Mouse (Mus musculus) kidney, embryonic 15.5 days (tissue): ENCODE data around the gene Ptpn5. TPM values are rescaled to one million over a fixed set of nuclear protein-coding genes. Genes with fewer than 3 reads are reported as not detected.
A peak's percentile ranks its signal among the peaks of the same experiment; 100 is the strongest.

ENCODE experiments used
- ATAC-seq: fragments of 200-750 bp; cut with Nextera tagmentation; replicated peaks from 2 replicates; pipeline ENCODE4 v1.8.0; 2017; ENCODE audit warnings: moderate TSS enrichment; ENCODE audit not compliant: low FRiP score
- H3K27ac ChIP-seq: fragments of 300-500 bp; sonication (generic); 2 replicates; pipeline ENCODE4 v1.5.1; 2015; ENCODE audit warnings: mild to moderate bottlenecking, inconsistent platforms
- H3K27me3 ChIP-seq: fragments of 300-500 bp; sonication (generic); 2 replicates; pipeline ENCODE4 v1.6.1; 2015; ENCODE audit warnings: inconsistent platforms
- H3K36me3 ChIP-seq: fragments of 300-500 bp; sonication (generic); 2 replicates; pipeline ENCODE4 v1.6.1; 2015; ENCODE audit warnings: inconsistent platforms
- H3K4me1 ChIP-seq: fragments of 300-500 bp; sonication (generic); 2 replicates; pipeline ENCODE4 v1.6.1; 2015; ENCODE audit warnings: inconsistent platforms
- H3K4me2 ChIP-seq: fragments of 300-500 bp; sonication (generic); 2 replicates; pipeline ENCODE4 v1.6.1; 2015; ENCODE audit warnings: moderate library complexity, mild to moderate bottlenecking, inconsistent platforms
- H3K4me3 ChIP-seq: fragments of 300-500 bp; sonication (generic); replicated peaks from 2 replicates; pipeline ENCODE4 v1.5.1; 2015; ENCODE audit warnings: mild to moderate bottlenecking, inconsistent platforms
- H3K9ac ChIP-seq: fragments of 300-500 bp; sonication (generic); 2 replicates; pipeline ENCODE4 v1.6.1; 2015; ENCODE audit warnings: mild to moderate bottlenecking, inconsistent platforms
- H3K9me3 ChIP-seq: fragments of 300-500 bp; sonication (generic); replicated peaks from 2 replicates; pipeline ENCODE4 v1.6.1; 2016; ENCODE audit warnings: inconsistent platforms
- WGBS: fragments of 180-500 bp; shearing (Covaris S2); methylation state at CpG from one replicate; pipeline ENCODE4 v1.1.7; 2015; ENCODE audit warnings: mixed read lengths; 5-methylcytosine and 5-hydroxymethylcytosine counted together
- polyA plus RNA-seq: library from polyadenylated mRNA; unstranded; fragments of >200 nt; fragmentation: Nextera tagmentation; extraction: Ambion mirVana; gene quantifications from 2 replicates; pipeline ENCODE4 v1.2.1, GENCODE M21; 2015

Ptpn5 gene
- 0.66 and 0.92 TPM in 2 replicates for polyA plus RNA-seq

DNA sequence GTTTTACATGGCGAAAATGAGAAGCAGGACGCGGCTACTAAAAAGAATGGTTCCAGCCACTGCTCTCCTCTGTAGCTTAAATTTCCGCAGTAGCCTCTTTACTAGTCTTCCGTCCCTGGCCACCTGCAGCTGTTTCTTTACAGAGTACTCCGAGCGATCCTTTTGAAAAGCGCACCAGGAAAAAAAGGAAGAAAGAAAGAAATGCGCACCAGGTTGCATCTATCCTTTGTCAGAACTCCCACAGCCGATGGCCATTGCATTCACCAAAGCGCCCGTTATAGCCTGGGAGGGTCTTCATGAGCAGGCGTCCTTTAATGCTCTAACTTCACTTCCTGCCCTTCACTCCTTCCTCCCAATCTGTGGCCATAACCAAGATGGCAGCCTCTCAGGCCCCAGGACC is at the start of gene Ptpn5:
Gene Ptpn5, minus strand, starts transcription at position 354 of the 400 bp plus-strand sequence.
- peaks cover 21% of the 10 kb centered on the region for H3K4me1 ChIP-seq
- H3K9me3 ChIP-seq: no peaks in the 10 kb centered on the region
- H3K36me3 ChIP-seq: no peaks in the 10 kb centered on the region
- H3K27me3 ChIP-seq: peaks cover 60% of the 10 kb centered on the region
- ATAC-seq: no peak
- WGBS: 5% methylated on average over 13 of the region's 13 CpGs
- H3K27ac ChIP-seq: no peak within 1 kb of the TSS
- H3K4me2 ChIP-seq: peak within 1 kb of the TSS; percentile 97
- H3K4me3 ChIP-seq: peak within 1 kb of the TSS; percentile 61
- H3K9ac ChIP-seq: peak within 1 kb of the TSS; percentile 44

DNA sequence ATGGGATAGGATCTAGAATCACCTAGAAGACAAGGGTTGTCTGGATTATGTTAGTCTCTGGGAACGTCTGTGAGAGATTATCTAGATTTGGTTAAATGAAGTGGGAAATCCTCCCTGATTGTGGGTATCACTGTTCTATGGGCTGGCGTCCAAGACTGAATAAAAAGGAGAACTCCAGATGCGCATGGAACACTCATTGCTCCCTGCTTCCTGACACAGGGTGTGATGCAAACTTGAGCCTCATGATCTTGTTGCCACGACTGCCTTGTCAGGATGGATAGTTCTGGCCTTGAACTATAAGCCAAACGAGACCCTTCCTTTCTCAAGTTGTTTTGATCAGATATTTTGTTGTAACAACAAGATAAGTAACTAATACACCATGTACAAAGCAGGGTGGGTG is 37.3 kb upstream of the Ptpn5 start:
- Histone ChIP-seq H3K9ac (no peak overlapping the region), H3K4me2 (no peak overlapping the region), H3K4me1 (no peaks in the 10 kb centered on the region), H3K36me3 (no peaks in the 10 kb centered on the region), H3K9me3 (no peaks in the 10 kb centered on the region), H3K4me3 (no peak overlapping the region), H3K27me3 (no peaks in the 10 kb centered on the region), H3K27ac (no peak overlapping the region)
- 71% methylated on average over 5 of the region's 5 CpGs for WGBS
- no peak for ATAC-seq

DNA sequence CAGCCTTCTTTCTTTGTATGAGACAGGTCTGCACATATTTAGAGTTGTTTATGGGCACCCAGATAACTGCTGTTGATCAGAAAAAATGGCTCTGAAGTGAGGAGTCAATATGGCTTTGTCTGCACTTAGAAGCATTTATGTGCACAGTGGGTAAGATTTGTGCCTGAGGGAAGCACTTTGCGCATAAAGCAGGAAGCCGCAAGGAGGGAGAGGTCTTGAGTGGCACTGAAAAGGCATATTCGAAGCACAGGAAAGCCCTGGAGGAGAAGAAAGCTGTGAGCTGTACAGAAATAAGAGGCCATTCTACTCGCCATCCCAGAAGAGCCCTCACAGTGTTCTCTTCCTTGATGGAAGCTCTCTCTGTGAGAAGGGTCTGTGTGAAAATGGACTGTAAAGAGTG is 31.5 kb upstream of the Ptpn5 start:
- ATAC-seq: no peak
- H3K36me3 ChIP-seq: no peaks in the 10 kb centered on the region
- no peak overlapping the region for H3K9ac ChIP-seq
- H3K27ac ChIP-seq: no peak overlapping the region
- H3K4me1 ChIP-seq: 0 out of 2 replicates have a peak, but pooled peaks cover 4% of the 10 kb centered on the region
- H3K4me2 ChIP-seq: no peak overlapping the region
- no peaks in the 10 kb centered on the region for H3K27me3 ChIP-seq
- WGBS: 74% methylated on average over 4 of the region's 4 CpGs
- no peaks in the 10 kb centered on the region for H3K9me3 ChIP-seq
- H3K4me3 ChIP-seq: no peak overlapping the region

DNA sequence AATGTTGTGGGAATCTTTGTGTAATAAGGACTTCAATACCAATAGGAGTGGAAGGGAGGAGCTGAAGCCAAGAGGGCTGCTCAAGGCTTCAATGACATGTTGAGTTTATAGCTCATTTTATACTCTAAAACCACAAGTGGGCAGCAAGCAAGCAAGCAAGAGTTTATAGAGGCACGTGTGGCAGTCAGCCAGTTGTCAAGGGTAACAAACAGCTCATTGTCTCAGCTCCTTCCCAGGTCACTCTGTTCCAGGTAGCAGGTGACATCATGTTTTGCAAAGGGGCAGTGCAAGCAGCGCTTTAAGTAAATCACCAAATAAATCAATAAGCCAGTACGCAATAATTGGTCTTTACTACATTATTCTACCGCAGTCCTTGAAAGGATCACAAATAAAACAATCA is 29.7 kb upstream of the Ptpn5 start:
- H3K27ac ChIP-seq: no peak overlapping the region
- H3K4me2 ChIP-seq: no peak overlapping the region
- no peaks in the 10 kb centered on the region for H3K36me3 ChIP-seq
- H3K4me3 ChIP-seq: no peak overlapping the region
- ATAC-seq: no peak
- H3K4me1 ChIP-seq: 0 out of 2 replicates have a peak, but pooled peaks cover 4% of the 10 kb centered on the region
- H3K9me3 ChIP-seq: no peaks in the 10 kb centered on the region
- 76% methylated on average over 4 of the region's 4 CpGs for WGBS
- H3K27me3 ChIP-seq: no peaks in the 10 kb centered on the region
- no peak overlapping the region for H3K9ac ChIP-seq

DNA sequence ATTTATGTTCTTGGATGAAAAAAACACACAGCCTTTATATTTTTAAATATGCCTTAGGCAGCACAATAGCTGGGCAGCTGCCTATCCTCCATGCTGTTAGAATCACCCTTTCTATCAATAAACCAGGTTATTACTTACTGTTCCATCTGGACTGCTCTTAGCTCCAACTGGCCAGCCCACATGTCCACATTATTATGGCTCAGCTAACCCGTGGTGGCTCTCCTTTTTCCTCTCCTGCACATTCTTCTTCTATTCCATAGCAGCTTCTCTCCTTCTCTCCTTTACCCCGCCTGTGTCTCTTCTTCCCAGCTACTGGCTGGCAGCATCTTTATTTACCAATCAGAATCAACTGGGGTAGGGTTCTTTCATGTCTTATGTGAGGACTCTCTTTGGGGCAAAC is 25.0 kb upstream of the Ptpn5 start:
- ATAC-seq: no peak
- WGBS: 61% methylated on average over 2 of the region's 2 CpGs
- Histone ChIP-seq H3K27me3 (0 out of 2 replicates have a peak, but pooled peaks cover under 1% of the 10 kb centered on the region), H3K27ac (no peak overlapping the region), H3K36me3 (no peaks in the 10 kb centered on the region), H3K9me3 (no peaks in the 10 kb centered on the region), H3K9ac (no peak overlapping the region), H3K4me1 (0 out of 2 replicates have a peak, but pooled peaks cover 4% of the 10 kb centered on the region), H3K4me3 (no peak overlapping the region), H3K4me2 (no peak overlapping the region)

DNA sequence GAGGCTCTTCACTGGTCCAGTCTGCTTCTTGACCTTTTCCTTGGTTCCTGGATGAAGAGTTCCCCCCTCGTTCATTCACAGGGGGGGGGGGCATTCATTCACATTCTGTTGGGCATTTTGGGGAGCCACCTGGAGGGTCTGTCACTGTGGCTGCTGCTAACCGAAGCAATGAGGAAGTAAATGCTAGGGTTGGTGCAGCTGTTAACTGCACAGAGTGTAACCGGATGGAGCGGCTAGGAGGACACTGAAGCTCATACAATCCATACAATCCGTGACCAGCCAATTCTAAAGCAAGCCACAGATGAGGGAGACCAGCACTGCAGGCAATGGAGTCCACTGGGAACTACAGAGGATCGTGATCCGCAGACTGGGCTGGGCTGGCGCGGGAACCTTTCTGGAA is 24.3 kb upstream of the Ptpn5 start:
- WGBS: 85% methylated on average over 9 of the region's 9 CpGs
- no peak for ATAC-seq
- Histone ChIP-seq H3K27ac (no peak overlapping the region), H3K9me3 (no peaks in the 10 kb centered on the region), H3K36me3 (no peaks in the 10 kb centered on the region), H3K4me2 (no peak overlapping the region), H3K27me3 (0 out of 2 replicates have a peak, but pooled peaks cover 6% of the 10 kb centered on the region), H3K9ac (no peak overlapping the region), H3K4me3 (no peak overlapping the region), H3K4me1 (0 out of 2 replicates have a peak, but pooled peaks cover 4% of the 10 kb centered on the region)

DNA sequence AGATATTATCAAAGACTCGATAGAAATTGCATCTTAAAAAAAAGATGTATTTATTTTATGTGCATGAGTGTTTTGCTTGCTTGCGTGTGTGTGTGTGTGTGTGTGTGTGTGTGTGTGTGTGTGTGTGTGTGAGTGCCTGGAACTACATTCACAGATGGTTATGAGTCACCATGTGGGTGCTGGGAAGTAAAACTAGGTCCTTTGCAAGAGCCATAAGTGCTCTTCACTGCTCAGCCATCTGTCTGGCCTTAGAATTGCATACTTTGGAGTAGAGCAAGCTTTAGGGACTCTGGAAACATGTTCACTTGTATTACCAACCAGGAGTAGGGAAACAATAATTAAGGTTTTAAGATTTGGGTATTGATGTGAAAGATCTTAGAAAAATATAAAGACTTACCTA is 22.4 kb upstream of the Ptpn5 start:
- ATAC-seq: no peak
- H3K36me3 ChIP-seq: no peaks in the 10 kb centered on the region
- no peaks in the 10 kb centered on the region for H3K9me3 ChIP-seq
- H3K27me3 ChIP-seq: 0 out of 2 replicates have a peak, but pooled peaks cover 16% of the 10 kb centered on the region
- WGBS: 86% methylated on average over 2 of the region's 2 CpGs
- H3K27ac ChIP-seq: no peak overlapping the region
- no peak overlapping the region for H3K4me3 ChIP-seq
- no peaks in the 10 kb centered on the region for H3K4me1 ChIP-seq
- no peak overlapping the region for H3K9ac ChIP-seq
- H3K4me2 ChIP-seq: no peak overlapping the region

DNA sequence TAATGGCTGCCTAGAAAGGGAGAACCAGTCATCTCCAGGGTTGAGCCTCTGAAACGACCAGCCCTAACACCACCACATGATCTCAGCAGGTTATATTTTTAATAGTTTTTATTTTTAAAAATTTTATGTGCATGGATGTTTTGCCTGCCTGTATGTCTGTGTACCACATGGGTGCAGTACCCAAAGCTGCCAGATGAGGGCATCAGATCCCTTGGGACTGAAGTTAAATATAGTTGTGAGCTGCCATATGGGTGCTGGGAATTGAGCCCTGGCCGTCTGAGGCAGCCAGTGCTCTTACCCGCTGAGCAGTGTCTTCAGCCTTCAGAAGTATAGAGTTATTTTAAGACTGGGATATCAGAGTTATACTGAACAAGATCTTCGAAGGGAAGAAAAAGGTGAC is 21.9 kb upstream of the Ptpn5 start:
- Histone ChIP-seq H3K9me3 (no peaks in the 10 kb centered on the region), H3K4me2 (no peak overlapping the region), H3K9ac (no peak overlapping the region), H3K27ac (no peak overlapping the region), H3K4me3 (no peak overlapping the region), H3K27me3 (0 out of 2 replicates have a peak, but pooled peaks cover 16% of the 10 kb centered on the region), H3K36me3 (no peaks in the 10 kb centered on the region), H3K4me1 (no peaks in the 10 kb centered on the region)
- WGBS: 89% methylated on average over 4 of the region's 4 CpGs
- no peak for ATAC-seq

DNA sequence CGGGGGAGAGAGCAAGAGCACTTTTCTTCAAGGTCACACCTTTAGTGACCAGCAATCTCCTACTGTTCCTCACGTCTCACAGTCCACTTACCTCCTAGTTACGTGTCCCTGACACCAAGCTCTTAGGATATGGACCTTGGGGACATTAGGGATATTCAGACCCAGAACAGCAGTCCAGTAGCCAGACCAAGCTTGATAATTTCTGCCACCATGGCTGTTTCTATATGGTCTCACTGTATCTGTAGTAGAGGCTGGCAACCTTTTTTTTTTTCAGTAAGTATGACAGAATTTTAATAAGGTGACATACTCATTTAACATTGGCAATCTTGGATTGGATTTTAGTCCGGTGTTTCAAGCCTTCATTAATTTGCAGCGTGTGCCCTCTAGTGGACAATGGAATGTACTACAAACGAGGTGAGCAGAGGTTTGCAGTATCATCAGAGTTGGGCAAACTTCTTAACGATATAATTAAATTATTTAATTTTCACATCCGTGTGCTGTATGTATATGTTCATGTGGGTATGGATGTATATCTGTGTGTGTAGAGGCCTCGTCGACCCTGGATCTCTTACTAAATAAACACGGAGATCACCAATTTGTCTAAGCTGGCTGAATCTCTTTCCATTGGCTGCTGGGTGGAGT is 17.1 kb upstream of the Ptpn5 start:
- Histone ChIP-seq H3K9ac (no peak overlapping the region), H3K9me3 (no peaks in the 10 kb centered on the region), H3K4me2 (no peak overlapping the region; the same call in 1 of the 2 replicates), H3K27me3 (0 out of 2 replicates have a peak, but pooled peaks cover 16% of the 10 kb centered on the region), H3K4me1 (no peaks in the 10 kb centered on the region), H3K4me3 (no peak overlapping the region), H3K27ac (no peak overlapping the region), H3K36me3 (no peaks in the 10 kb centered on the region)
- WGBS: 15% methylated on average over 11 of the region's 11 CpGs
- no peak for ATAC-seq

DNA sequence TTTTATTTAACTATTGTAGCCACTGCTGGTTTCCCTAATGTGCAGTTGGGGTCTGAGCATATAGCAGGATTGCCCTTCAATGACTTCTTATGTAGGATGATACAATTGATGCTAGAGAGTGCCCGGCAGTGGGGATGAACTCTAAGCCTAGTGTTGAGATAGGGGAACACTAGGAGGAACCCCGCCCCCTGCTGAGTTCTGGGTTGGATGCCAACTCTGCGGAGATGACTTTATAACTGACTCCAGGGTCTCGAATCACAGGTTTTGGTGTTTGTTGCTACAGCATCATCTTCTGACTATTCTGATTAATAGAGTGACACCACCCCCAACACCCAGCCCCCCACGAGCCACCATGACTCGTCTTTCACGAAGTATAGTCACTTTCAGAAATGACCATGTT is 14.8 kb upstream of the Ptpn5 start:
- Histone ChIP-seq H3K9ac (no peak overlapping the region), H3K36me3 (no peaks in the 10 kb centered on the region), H3K4me2 (no peak overlapping the region), H3K4me3 (no peak overlapping the region), H3K27me3 (0 out of 2 replicates have a peak, but pooled peaks cover 14% of the 10 kb centered on the region), H3K9me3 (no peaks in the 10 kb centered on the region), H3K4me1 (no peaks in the 10 kb centered on the region), H3K27ac (no peak overlapping the region)
- 89% methylated on average over 7 of the region's 7 CpGs for WGBS
- no peak for ATAC-seq

DNA sequence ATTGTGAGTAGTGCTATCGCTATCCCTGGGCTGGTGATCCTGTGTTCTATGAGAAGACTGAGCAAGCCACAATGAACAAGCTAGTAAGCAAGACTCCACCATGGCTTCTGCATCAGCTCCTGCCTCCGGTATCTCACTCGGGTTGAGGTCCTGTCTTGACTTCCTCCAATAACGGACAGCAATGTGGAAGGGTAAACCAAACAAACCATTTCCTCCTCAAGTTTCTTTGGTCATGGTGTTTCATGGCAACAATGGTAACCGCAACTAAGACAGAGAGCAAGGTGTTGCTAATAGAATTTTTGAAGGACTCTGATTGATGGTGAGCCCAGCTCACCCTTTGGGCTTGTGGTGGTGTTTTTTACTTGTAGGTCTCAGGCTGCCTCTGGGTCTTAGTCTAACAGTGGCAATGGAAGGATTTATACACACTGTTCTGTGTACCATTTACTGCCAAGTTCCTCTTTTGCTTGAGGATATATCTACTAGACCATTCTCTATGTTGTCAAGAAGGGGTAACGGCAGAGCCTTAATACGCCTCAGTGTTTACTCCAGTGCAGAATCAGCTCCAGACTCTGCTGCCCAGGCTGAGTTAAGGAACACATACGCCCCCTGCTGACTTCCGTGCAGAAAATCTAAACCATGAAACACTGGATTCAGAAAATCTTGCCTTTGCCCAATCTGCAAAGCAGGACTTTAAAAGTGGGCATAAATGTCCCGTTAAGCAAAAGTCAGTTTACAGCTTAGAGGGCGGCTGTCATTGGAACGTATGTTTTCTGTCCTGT is 12.7 kb upstream of the Ptpn5 start:
- Histone ChIP-seq H3K27ac (no peak overlapping the region), H3K36me3 (no peaks in the 10 kb centered on the region), H3K9me3 (no peaks in the 10 kb centered on the region), H3K27me3 (0 out of 2 replicates have a peak, but pooled peaks cover 3% of the 10 kb centered on the region), H3K9ac (no peak overlapping the region), H3K4me2 (no peak overlapping the region), H3K4me3 (no peak overlapping the region), H3K4me1 (no peaks in the 10 kb centered on the region)
- no peak for ATAC-seq
- 56% methylated on average over 12 of the region's 12 CpGs for WGBS

DNA sequence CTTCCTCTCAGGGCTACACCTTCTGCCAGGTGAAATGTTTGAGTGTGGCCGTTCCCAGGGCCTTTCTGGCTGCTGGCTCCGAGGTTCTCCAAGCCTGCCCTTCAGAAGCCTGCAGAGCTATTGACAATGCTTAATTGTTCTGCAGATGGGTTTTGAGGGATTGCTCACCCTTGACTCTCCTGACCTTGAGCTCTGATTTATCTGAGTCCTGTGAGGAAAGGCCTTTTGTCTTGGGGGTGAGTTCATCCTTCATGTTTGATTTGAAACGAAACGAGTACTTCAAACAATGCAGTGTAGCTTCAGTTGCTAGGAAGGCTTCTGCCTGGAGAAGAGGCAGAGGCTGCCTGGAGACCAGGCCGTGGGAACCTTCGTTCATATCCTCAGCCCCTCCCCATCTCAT is 10.8 kb upstream of the Ptpn5 start:
- H3K27ac ChIP-seq: no peak overlapping the region
- no peaks in the 10 kb centered on the region for H3K4me1 ChIP-seq
- no peak for ATAC-seq
- no peaks in the 10 kb centered on the region for H3K9me3 ChIP-seq
- H3K4me2 ChIP-seq: no peak overlapping the region
- H3K27me3 ChIP-seq: no peaks in the 10 kb centered on the region
- no peak overlapping the region for H3K9ac ChIP-seq
- no peak overlapping the region for H3K4me3 ChIP-seq
- WGBS: 42% methylated on average over 6 of the region's 6 CpGs
- no peaks in the 10 kb centered on the region for H3K36me3 ChIP-seq
